Mouse (Mus musculus) myocyte (in vitro differentiated cells): ENCODE measurements around the gene Pnpt1.

ENCODE experiments used
- CEBPB ChIP-seq: IDR thresholded peaks from 2 replicates; pipeline ENCODE4 v1.6.1; 2011; ENCODE audit warnings: mild to moderate bottlenecking, moderate library complexity; ENCODE audit not compliant: poor library complexity, insufficient read depth, severe bottlenecking
- POLR2A ChIP-seq: IDR thresholded peaks from one replicate; pipeline ENCODE4 v1.6.1; 2011; ENCODE audit warnings: low read depth, mild to moderate bottlenecking, control low read depth, moderate library complexity; ENCODE audit not compliant: insufficient read length
- SRF ChIP-seq: IDR thresholded peaks from one replicate; pipeline ENCODE4 v1.6.1; 2011; ENCODE audit warnings: low read depth; ENCODE audit not compliant: control insufficient read depth, insufficient read length
- TCF12 ChIP-seq: IDR thresholded peaks from one replicate; pipeline ENCODE4 v1.6.1; 2011; ENCODE audit warnings: mild to moderate bottlenecking, control low read depth; ENCODE audit not compliant: poor library complexity, insufficient read depth, severe bottlenecking
- USF1 ChIP-seq: IDR thresholded peaks from one replicate; pipeline ENCODE4 v1.6.1; 2011; ENCODE audit warnings: low read depth, mild to moderate bottlenecking, control low read depth, moderate library complexity

DNA sequence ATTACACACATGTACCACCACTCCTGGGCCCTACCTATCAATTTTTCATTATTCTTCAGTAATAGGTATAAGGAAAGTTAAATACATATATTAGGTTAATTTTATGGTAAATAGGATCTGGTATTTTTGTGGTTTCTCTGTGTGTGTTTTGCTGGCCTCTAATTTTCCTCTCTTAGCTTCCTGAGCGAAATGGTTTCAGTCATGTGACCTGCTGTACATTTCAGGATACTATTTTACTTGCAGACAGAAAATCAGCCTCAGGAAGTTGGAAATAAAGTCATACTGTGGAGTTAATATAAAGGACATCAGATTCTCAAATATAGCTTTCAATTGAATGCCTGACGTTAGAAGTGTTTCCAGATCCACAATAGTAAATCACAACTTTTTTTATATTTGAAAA is 58.4 kb downstream of the Pnpt1 start:
- TF ChIP-seq USF1, result no peak
- TF ChIP-seq POLR2A, result no peak
- no peak for TF ChIP-seq TCF12
- no peak for TF ChIP-seq CEBPB
- no peak for TF ChIP-seq SRF
